Mouse (Mus musculus) gastrocnemius, adult 2 months (tissue): Measurements from ENCODE around the gene Spon1. TPM values are rescaled to one million over a fixed set of nuclear protein-coding genes. Genes with fewer than 3 reads are reported as not detected.
A peak's percentile ranks its signal among the peaks of the same experiment; 100 is the strongest.

ENCODE experiments used
- DNase-seq: peaks from one replicate; pipeline ENCODE4 v3.0.0; 2022
- H3K27ac ChIP-seq: fragments of 200-600 bp; 2 replicates; pipeline ENCODE4 v1.8.1; 2022; ENCODE audit warnings: mild to moderate bottlenecking
- H3K4me3 ChIP-seq: fragments of 200-600 bp; 2 replicates; pipeline ENCODE4 v1.8.1; 2022; ENCODE audit warnings: mild to moderate bottlenecking, moderate library complexity
- CTCF ChIP-seq: fragments of 200-600 bp; IDR thresholded peaks from 2 replicates; pipeline ENCODE4 v1.8.1; 2022; ENCODE audit warnings: antibody characterized with exemption, mild to moderate bottlenecking, moderate library complexity
- intact Hi-C: fragments of 180-260 bp; cut with DNase I; formaldehyde crosslinking; loops from one replicate; pipeline ENCODE4 v1.15.1; 2025
- total RNA-seq, 2 experiments: library from RNA; stranded (reverse); gene quantifications; 2 replicates each; pipeline ENCODE4 v1.2.3; 2021

Spon1 gene
- total RNA-seq, 2 experiments from 2014 or later, result 2.0 to 3.0 TPM

DNA sequence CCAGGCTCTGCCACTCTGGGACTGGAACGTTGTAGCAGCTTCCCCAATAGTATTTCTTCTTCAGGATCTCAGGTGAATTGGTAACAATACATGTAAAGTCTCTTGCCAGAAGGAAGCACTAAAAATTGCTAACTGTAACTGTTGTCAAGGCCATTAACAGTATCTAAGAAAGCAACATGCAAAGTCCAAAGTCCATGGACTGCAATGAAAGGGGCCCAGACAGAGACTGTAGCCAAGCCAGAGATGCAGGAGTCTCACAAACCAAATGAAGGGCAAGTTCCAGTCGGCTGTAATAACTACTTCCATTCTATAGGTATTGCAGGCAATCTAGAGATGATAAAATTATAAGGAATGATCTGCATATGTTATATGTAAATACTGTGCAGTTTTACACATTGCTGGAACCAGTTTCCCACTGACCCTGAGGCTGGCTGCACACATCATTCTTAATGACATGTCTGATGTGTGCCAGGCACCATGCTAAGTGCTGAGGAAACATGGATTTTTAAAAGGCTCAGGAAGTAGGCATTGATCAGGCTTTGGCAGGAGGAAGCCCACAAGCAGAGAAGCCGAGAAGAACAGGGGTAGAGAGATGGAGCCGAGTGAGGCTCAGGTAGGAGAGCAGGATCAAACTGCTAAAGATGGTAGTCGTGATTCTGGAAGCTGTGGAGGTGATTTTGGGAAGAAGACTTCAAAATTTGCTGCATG is 59.9 kb downstream of the Spon1 start:
- no peak for TF ChIP-seq CTCF
- intact Hi-C loops, result no loop called here
- Histone ChIP-seq H3K27ac (no peak overlapping the region), H3K4me3 (no peak overlapping the region)
- no peak for DNase-seq

DNA sequence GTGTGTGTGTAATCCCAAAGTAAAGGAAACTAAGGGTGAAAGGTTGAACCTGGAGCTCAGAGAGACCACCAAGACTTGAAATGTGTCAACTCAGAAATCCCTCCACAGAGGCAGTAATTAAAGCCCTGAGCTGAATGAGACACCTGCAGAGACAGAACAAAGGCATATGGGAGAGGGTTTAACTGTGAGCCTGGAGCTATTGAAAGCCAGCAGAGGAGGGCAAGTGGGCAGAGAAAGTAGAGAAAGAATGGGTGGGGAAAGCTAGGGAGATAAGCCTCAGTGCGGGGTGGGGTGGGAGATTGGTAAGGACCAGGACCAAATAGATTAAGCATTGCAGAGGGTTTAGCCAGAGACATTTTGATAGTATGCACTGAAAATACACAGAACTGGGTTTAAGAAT is 60.7 kb downstream of the Spon1 start:
- intact Hi-C loops, result no loop called here
- no peak overlapping the region for H3K27ac ChIP-seq
- no peak for DNase-seq
- no peak for TF ChIP-seq CTCF
- no peak overlapping the region for H3K4me3 ChIP-seq

DNA sequence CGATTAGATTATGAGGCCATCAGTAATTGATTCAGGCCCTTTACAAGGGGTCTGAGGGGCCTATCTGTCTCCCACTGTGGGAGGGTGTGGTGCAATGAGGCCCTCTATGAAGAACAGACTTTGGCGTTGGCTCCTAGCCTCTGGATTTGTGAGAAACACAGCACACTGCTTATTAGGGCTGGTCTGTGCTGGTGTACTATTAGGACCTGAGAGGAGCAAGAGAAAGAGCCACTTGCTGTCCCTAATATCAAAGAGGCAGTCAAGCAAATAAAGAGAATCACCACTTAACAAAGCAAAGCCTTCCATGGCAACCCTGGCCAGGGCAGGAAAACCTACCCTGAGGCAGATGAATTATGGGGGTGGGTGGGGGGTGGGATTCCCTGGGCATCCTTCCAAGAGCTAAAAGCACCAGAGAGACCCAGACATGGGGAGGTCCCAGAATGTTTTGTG is 62.3 kb downstream of the Spon1 start:
- Histone ChIP-seq H3K4me3 (no peak overlapping the region), H3K27ac (no peak overlapping the region)
- no peak for TF ChIP-seq CTCF
- intact Hi-C loops, result no loop called here
- no peak for DNase-seq

DNA sequence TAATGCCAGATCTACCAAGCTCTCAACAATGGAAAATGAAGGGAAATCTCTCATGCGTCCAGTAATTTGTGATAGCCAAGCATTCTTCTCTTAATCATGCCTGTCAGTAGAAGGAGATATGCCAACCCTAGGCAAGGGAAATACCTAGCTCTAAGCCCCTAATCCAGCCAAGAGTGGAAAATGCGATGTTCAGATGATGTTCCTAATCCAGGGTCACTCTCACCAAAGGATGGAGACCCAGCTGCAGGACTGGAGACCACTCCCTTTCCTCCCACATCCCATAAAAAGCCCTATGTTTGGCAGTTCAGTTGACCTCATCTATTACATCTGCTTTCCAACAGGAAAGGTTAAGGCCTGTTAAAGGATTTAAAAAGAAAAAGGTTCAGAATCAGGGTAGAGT is 62.8 kb downstream of the Spon1 start:
- intact Hi-C loops, result no loop called here
- no peak overlapping the region for H3K27ac ChIP-seq
- no peak overlapping the region for H3K4me3 ChIP-seq
- no peak for DNase-seq
- no peak for TF ChIP-seq CTCF

DNA sequence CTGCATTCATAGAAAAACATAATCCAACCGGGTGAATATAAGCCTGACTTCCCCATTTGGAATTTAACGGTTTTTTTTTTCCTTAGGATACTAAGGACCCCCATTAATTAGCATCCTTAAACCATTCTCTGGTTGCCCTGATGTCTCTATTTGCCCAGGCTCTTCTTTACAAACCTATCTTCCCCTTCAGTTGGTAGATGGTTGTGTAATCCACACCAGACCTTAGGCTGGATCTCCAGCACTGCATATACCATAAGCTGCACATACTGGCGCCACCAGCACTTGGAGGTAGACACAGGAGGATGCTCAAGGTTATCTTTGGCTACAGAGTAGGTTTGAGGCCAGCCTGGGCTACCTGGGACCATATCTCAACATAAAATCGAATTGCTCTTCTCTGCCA is 71.4 kb downstream of the Spon1 start:
- H3K4me3 ChIP-seq, result no peak overlapping the region
- no peak for TF ChIP-seq CTCF
- no peak overlapping the region for H3K27ac ChIP-seq
- no peak for DNase-seq
- intact Hi-C loops, result no loop called here

DNA sequence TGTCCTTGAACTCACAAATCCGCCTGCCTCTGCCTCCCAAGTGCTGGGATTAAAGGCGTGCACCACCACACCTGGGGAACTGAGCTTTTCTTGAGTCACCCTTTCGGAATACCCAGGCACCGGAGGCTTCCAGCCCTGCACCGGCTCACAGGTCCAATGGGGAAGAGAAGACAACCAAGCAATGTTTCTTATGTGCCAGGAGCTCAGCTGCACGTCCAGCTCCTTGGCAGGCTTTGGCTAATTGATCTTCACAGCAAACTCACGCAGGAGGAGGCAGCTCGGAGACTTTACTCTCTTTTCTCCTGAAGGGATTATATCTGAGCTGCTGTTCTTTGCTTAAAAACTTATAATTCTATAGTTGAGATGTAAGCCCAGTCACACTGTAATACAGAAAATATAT is 73.6 kb downstream of the Spon1 start:
- TF ChIP-seq CTCF, result no peak
- DNase-seq, result no peak
- no peak overlapping the region for H3K4me3 ChIP-seq
- intact Hi-C loops, result no loop called here
- H3K27ac ChIP-seq, result no peak overlapping the region

GRCm38 (mm10) chr7:113841521-113841920 is 75.7 kb downstream of the Spon1 start:
- intact Hi-C loops, result no loop called here
- no peak for TF ChIP-seq CTCF
- no peak for DNase-seq
- no peak overlapping the region for H3K4me3 ChIP-seq
- no peak overlapping the region for H3K27ac ChIP-seq

DNA sequence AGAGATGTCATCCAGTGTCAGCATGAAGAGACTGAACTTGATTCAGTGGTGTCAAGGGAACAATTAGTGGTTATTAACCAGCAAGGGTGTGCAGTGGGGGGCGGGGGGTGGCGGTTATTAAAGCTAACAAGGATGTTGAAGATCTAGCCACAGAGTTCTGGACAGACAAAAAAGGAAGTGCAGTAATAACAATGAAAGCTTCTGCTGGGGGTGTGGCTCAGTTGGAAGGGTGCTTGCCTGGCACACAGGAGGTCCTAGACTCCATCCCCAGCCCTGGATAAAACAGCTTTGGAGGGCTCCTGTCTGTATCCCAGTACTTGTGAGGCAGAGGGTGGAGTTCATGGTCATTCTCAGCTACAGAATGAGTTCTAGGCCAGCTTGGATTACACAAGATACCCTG is 77.4 kb downstream of the Spon1 start:
- intact Hi-C loops, result no loop called here
- no peak overlapping the region for H3K27ac ChIP-seq
- no peak for DNase-seq
- H3K4me3 ChIP-seq, result no peak overlapping the region
- TF ChIP-seq CTCF, result no peak

DNA sequence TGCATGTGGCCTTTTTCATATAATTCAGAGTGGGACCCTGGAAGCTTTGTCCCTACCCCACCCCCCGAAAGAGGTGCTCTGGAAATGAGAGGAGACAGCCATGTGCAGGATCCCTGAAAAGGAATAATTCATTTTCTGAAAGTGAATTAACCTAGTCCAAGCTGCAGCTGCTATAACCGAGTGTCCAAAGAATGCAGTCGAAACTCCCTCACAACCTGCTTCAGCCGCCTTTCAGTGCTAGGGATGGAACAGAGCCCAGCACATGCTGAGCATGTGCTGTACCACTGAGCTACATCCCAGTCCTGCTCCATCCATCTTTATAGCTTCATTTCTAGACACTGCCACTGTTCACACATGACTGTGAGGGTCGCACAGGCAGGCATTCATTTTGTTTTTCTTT is 79.4 kb downstream of the Spon1 start:
- no peak for DNase-seq
- Histone ChIP-seq H3K27ac (no peak overlapping the region), H3K4me3 (no peak overlapping the region)
- intact Hi-C loops, result no loop called here
- no peak for TF ChIP-seq CTCF

DNA sequence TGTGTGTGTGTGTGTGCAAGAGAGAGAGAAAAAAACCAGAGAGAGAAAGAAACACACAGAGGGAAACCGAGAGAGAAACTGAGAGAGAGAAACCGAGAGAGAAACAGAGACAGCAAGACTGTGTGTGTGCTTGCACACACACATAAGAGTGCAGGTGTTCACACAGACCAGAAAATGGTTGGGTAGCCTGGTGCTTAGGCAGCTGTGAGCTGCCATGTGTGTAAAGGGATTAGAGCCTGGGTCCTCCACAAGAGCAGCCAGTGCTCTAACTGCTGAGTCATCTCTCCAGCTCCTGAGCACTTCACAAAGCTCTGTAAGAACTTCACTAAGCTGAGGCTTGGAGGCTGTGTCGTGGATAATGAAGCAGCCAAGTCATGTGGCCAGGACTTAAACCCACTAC is 80.8 kb downstream of the Spon1 start:
- H3K4me3 ChIP-seq, result no peak overlapping the region

DNA sequence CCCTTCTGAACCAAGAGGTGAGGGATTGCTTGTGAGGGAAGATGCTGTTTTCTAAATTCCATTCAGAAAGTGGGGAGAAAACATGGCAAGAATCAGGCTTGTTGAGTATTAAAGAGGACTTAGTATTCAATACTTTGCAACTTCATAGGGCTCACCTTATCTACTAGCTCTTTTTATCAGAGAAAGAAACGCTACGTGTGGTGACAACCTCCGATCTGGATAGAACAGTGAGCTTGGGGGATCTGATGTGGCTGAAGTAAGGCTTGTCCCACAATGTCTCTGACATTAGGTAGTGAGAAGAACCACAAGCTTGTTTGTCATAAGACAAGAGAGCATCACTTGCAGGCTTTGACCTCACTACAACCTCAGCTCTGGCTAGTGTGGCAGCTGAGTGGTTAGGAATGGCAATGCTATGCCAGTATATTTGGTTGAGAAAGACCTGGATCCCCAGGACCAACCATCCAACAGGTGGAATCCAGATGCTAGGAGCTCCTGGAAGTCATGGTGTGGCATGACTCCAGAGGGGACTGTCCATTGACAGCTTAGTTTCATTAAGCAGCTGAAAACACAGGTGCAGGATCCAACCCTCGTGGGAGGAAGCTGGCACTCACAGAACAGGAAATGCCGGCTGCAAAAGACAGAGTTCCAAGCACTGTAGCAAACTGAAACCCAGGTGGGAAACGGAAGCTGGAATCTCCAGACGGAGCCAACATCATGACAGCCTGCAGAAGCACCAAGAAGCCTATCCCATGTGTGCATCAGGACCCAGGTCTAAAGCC is 81.4 kb downstream of the Spon1 start:
- DNase-seq, result no peak
- TF ChIP-seq CTCF, result no peak
- intact Hi-C loops, result no loop called here
- H3K27ac ChIP-seq, result no peak overlapping the region
- H3K4me3 ChIP-seq, result no peak overlapping the region

More for the DNA sequence above, 80.8 kb downstream of the Spon1 start:
- no peak for DNase-seq
- H3K27ac ChIP-seq, result no peak overlapping the region
- no peak for TF ChIP-seq CTCF
- intact Hi-C loops, result no loop called here

GRCm38 (mm10) chr7:113850389-113850788 is 84.6 kb downstream of the Spon1 start:
- H3K27ac ChIP-seq, result no peak overlapping the region
- H3K4me3 ChIP-seq, result no peak overlapping the region
- intact Hi-C loops, result no loop called here
- TF ChIP-seq CTCF, result no peak
- no peak for DNase-seq

DNA sequence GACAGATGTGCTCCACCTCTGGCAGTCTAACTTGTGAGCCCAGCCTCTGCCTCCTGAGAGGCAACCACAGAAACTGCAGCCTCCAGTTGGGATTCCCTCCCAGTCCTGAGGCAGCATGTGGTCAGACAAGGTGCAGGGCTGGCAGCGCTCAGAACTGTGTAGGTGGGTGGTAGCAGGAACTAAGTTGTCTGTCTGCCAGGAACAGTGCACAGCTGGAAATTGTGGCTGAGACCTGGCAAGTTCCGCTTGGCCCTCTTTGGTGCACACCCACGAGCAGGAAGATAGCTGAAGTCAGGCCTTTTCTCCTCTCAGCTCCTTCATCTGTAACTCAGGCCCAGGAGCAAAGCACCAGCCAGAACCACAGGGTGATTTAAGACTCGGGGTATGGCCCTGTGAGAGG is 89.6 kb downstream of the Spon1 start:
- TF ChIP-seq CTCF, result no peak
- Histone ChIP-seq H3K4me3 (no peak overlapping the region), H3K27ac (no peak overlapping the region)
- intact Hi-C loops, result no loop called here
- DNase-seq, result peak; percentile 28

DNA sequence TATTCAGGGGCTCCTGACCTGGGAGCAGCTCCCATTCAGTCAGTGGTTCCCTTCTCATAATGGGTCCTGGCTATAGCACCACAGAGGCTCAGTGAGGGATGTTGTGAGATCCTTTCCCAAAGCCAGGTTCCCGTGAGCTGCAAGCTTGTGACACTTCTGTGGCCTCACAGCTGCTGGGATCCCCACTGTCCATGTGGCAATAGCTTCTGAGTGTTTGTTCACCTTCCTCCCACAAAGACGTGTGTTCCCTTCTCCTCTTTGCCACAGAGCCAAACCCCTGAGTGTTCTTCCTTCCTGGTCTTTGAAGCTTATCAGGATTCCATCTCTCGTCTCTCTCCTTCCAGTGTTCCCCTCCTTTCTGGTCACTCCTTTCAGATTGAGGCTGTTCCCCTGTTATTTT is 90.3 kb downstream of the Spon1 start:
- no peak overlapping the region for H3K4me3 ChIP-seq
- H3K27ac ChIP-seq, result no peak overlapping the region
- intact Hi-C loops, result no loop called here
- no peak for DNase-seq
- TF ChIP-seq CTCF, result no peak
